Mouse (Mus musculus) ES-E14 (cell line): ENCODE measurements around the gene Bst2.

Source experiments
- HCFC1 ChIP-seq: IDR thresholded peaks from 2 replicates; pipeline ENCODE4 v1.6.1; 2012; ENCODE audit warnings: low read length, inconsistent platforms, borderline replicate concordance; ENCODE audit not compliant: insufficient read depth
- ZC3H11A ChIP-seq: IDR thresholded peaks from 2 replicates; pipeline ENCODE4 v1.6.1; 2012; ENCODE audit warnings: low read depth, mild to moderate bottlenecking, inconsistent platforms, low read length, borderline replicate concordance
- ZNF384 ChIP-seq: IDR thresholded peaks from 2 replicates; pipeline ENCODE4 v1.6.1; 2012; ENCODE audit warnings: low read depth, low read length, inconsistent platforms

DNA sequence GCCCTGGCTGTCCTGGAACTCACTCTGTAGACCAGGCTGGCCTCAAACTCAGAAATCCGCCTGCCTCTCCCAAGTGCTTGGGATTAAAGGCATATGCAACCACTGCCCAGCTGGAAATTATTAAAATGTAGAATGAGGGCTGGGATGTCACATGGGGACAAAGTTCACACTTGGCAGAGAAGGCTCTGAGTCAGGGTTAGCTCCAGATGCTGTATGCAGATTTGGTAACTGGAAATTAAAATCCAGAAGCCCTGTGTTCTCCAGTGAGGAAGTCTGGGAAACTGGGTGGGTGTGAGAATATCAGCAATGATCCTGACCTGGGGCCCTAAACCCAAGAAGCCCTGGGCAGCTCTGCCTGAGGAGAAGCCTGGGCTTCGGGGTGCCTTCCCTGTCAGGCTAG is 27.9 kb downstream of the Bst2 start:
- TF ChIP-seq ZC3H11A (no peak), HCFC1 (no peak), ZNF384 (no peak)
